Mouse (Mus musculus) kidney, adult 2 months (tissue): ENCODE data around the gene Card11. TPM values are rescaled to one million over a fixed set of nuclear protein-coding genes. Genes with fewer than 3 reads are reported as not detected.
A peak's percentile ranks its signal among the peaks of the same experiment; 100 is the strongest.

Experiments used
- DNase-seq: peaks from one replicate; pipeline ENCODE4 v3.0.0; 2021
- H3K27ac ChIP-seq: fragments of 200-500 bp; 2 replicates; pipeline ENCODE4 v1.5.1; 2012; ENCODE audit warnings: low read depth, low read length, control low read depth, inconsistent platforms; ENCODE audit not compliant: insufficient read depth
- H3K27me3 ChIP-seq: fragments of 200-500 bp; replicated peaks from 2 replicates; pipeline ENCODE4 v1.6.1; 2012; ENCODE audit warnings: mild to moderate bottlenecking, moderate library complexity, low read length, inconsistent platforms; ENCODE audit not compliant: control insufficient read depth, insufficient read depth
- H3K36me3 ChIP-seq: fragments of 200-500 bp; 2 replicates; pipeline ENCODE4 v1.6.1; 2012; ENCODE audit warnings: mild to moderate bottlenecking, moderate library complexity, low read length, inconsistent platforms; ENCODE audit not compliant: control insufficient read depth, insufficient read depth
- H3K4me1 ChIP-seq: fragments of 200-500 bp; 2 replicates; pipeline ENCODE4 v1.6.1; 2011; ENCODE audit warnings: low read length; ENCODE audit not compliant: control insufficient read depth, insufficient read depth
- H3K4me3 ChIP-seq: fragments of 200-500 bp; 2 replicates; pipeline ENCODE4 v1.5.1; 2011; ENCODE audit warnings: mild to moderate bottlenecking, low read depth, low read length, control low read depth; ENCODE audit not compliant: insufficient read depth
- CTCF ChIP-seq: fragments of 200-500 bp; conservative IDR thresholded peaks from 2 replicates; pipeline ENCODE4 v1.5.1; 2011; ENCODE audit warnings: low read depth, mild to moderate bottlenecking, control low read depth, low read length, moderate library complexity, mixed read lengths; ENCODE audit not compliant: insufficient read depth, insufficient read length
- POLR2A ChIP-seq: fragments of 200-500 bp; IDR thresholded peaks from one replicate; pipeline ENCODE4 v1.6.1; 2011; ENCODE audit warnings: low read depth, low read length, control low read depth
- WGBS: fragments of 180-500 bp; shearing (Covaris S2); methylation state at CpG from one replicate; pipeline ENCODE4 v1.1.7; 2018; 5-methylcytosine and 5-hydroxymethylcytosine counted together
- polyA plus RNA-seq: library from polyadenylated mRNA; depleted of rRNA; stranded (reverse); fragments of >200 nt; gene quantifications from 2 replicates; pipeline ENCODE4 v1.2.3, GENCODE M21; 2012

The Card11 gene
- polyA plus RNA-seq, 1 experiment: 2.4 TPM

DNA sequence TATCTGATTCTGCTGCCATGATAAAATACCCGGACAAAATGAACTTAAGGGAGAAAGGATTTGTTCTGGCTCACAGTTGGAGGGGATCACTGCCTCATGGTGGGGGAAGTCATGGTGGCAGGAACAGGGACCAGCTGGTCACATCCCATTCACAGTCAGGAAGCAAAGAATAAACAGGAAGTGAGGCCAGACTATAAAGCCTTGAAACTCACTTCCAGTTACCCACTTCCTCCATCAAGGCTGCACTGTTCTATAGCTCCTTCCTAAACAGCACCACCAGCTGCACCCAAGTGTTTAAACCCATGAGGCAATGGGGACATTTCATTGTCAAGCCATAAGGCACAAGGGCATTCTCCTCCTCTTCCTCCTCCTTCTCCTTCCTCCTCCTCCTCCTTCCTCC, 82.6 kb downstream of the Card11 start:
- Histone ChIP-seq H3K36me3 (no peaks in the 10 kb centered on the region), H3K27ac (no peak overlapping the region), H3K4me3 (no peak overlapping the region), H3K4me1 (no peaks in the 10 kb centered on the region), H3K27me3 (no peaks in the 10 kb centered on the region)
- TF ChIP-seq CTCF (no peak), POLR2A (no peak)
- WGBS: 98% methylated on average over 1 of the region's 1 CpGs
- no peak for DNase-seq

DNA sequence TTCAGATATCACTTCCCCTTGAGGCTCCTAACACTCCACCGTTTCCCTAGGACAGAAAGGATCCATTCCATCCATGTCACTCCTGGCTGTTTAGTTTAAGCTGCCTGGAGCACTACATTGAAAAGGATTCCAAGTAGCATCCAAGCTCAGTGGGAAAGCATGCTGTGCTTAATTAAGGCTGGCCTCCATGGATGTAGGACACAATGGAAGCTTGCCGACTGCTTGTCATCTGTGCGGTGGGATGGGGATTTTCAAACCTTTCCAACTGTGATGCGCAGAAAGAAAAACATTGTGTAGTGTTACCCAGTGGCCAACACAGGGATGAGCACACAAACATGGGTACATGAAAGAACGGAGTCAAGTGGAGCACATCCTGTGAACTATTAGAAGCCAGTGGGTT, 89.5 kb downstream of the Card11 start:
- no peaks in the 10 kb centered on the region for H3K4me1 ChIP-seq

DNA sequence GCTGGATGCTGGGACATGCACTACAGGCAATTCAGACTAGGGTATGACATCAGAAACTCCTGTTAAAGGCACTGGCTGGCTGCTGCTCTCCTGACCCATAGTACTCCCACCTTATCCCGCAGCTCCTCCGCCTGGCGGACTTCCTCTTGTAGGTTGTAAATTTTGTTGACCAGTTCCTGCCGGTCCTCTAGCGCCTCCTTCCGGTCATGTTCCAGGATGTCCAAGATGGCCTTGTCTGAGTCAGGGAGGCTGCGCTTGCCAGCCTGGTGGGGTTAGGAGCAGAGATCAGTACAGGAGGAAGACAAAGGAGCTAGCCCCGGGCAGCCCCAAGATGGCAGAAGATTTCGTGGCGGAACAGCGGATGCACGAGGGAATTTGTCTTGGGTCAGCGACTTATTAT, 99.5 kb downstream of the Card11 start:
- Histone ChIP-seq H3K4me1 (no peaks in the 10 kb centered on the region), H3K36me3 (no peaks in the 10 kb centered on the region), H3K27ac (no peak overlapping the region), H3K4me3 (no peak overlapping the region), H3K27me3 (no peaks in the 10 kb centered on the region)
- TF ChIP-seq CTCF: no peak; the same call in 1 of the 2 replicates
- TF ChIP-seq POLR2A: no peak
- 56% methylated on average over 13 of the region's 13 CpGs for WGBS
- DNase-seq: no peak

More for the DNA sequence above, 89.5 kb downstream of the Card11 start:
- 98% methylated on average over 5 of the region's 5 CpGs for WGBS
- H3K36me3 ChIP-seq: no peaks in the 10 kb centered on the region
- DNase-seq: no peak
- H3K4me3 ChIP-seq: no peak overlapping the region
- no peak overlapping the region for H3K27ac ChIP-seq
- no peak for TF ChIP-seq POLR2A
- no peak for TF ChIP-seq CTCF
- no peaks in the 10 kb centered on the region for H3K27me3 ChIP-seq

GRCm38 (mm10) chr5:140891080-140891479, 109.3 kb downstream of the Card11 start:
- DNase-seq: no peak
- no peak for TF ChIP-seq POLR2A
- peak; percentile 30; the same call in 1 of the 2 replicates for TF ChIP-seq CTCF
- no peaks in the 10 kb centered on the region for H3K36me3 ChIP-seq
- 42% methylated on average over 10 of the region's 10 CpGs for WGBS
- H3K27me3 ChIP-seq: no peaks in the 10 kb centered on the region; the same call in 1 of the 2 replicates
- no peak overlapping the region for H3K4me3 ChIP-seq
- no peaks in the 10 kb centered on the region for H3K4me1 ChIP-seq
- H3K27ac ChIP-seq: no peak overlapping the region

- Histone ChIP-seq H3K4me3 (no peak overlapping the region), H3K27ac (no peak overlapping the region), H3K4me1 (no peaks in the 10 kb centered on the region), H3K27me3 (no peaks in the 10 kb centered on the region; the same call in 1 of the 2 replicates), H3K36me3 (no peaks in the 10 kb centered on the region)
- DNase-seq: no peak
- no peak for TF ChIP-seq POLR2A
- WGBS: 17% methylated on average over 14 of the region's 14 CpGs
Observed at GRCm38 (mm10) chr5:140890050-140890449, 110.3 kb downstream of the Card11 start.

- H3K4me1 ChIP-seq: no peaks in the 10 kb centered on the region
- TF ChIP-seq POLR2A (no peak), CTCF (peak; percentile 47)
- DNase-seq: peak; percentile 41
- H3K4me3 ChIP-seq: no peak overlapping the region
- no peak overlapping the region for H3K27ac ChIP-seq
- no peaks in the 10 kb centered on the region for H3K36me3 ChIP-seq
- no peaks in the 10 kb centered on the region; the same call in 1 of the 2 replicates for H3K27me3 ChIP-seq
- 53% methylated on average over 8 of the region's 8 CpGs for WGBS
Observed at GRCm38 (mm10) chr5:140889539-140889938, 110.8 kb downstream of the Card11 start.

DNA sequence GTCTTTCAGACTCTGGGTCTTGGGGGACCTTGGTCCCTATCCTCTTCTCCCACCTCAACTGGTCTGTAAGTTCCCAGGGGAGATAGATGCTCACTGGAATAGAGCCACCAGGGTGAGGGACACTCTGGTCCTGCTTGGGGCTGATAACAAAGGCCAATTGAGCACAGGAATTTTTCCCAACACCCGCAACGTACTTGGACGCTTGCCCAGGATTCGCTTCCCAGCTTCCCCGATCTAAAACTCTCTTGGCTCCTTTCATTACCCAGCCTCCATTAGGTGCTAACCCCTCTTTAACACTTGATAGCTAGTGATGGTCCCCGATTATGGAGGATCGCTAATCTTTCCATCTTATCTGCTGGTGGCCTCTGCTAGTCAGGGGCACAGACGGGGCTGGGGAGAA, 112.5 kb downstream of the Card11 start:
- H3K4me3 ChIP-seq: no peak overlapping the region
- no peak overlapping the region for H3K27ac ChIP-seq
- no peak for DNase-seq
- no peaks in the 10 kb centered on the region for H3K36me3 ChIP-seq
- WGBS: 64% methylated on average over 8 of the region's 8 CpGs
- H3K27me3 ChIP-seq: no peaks in the 10 kb centered on the region; the same call in 1 of the 2 replicates
- TF ChIP-seq CTCF: no peak
- no peak for TF ChIP-seq POLR2A
- H3K4me1 ChIP-seq: no peaks in the 10 kb centered on the region
